Mouse (Mus musculus) embryonic fibroblast, embryonic 13.5 days (primary cell): Measurements from ENCODE around the gene Itga1.

ENCODE experiments used
- CTCF ChIP-seq: IDR thresholded peaks from 2 replicates; pipeline ENCODE4 v1.5.1; 2011; ENCODE audit warnings: mild to moderate bottlenecking, control low read depth, low read length, moderate library complexity, borderline replicate concordance; ENCODE audit not compliant: insufficient read depth
- POLR2A ChIP-seq: IDR thresholded peaks from 2 replicates; pipeline ENCODE4 v1.6.1; 2011; ENCODE audit warnings: low read depth, mild to moderate bottlenecking, control low read depth, low read length, moderate library complexity

- no peak for TF ChIP-seq CTCF
- TF ChIP-seq POLR2A = no peak
Observed at GRCm38 (mm10) chr13:115025394-115025793, 76.4 kb downstream of the Itga1 start.
